Mouse (Mus musculus) left cerebral cortex, adult 9 months (tissue): ENCODE data around the gene Zscan26.
"Not testable (repeated sequence)": the region's sequence is repeated elsewhere in the genome, so short reads cannot be mapped to it uniquely, and the experiment has no call there.

Experiments used
- DNase-seq, 2 experiments: peaks; one replicate each; pipeline ENCODE4 v3.0.0; 2022; ENCODE audit warnings: low spot score in 2 of 2

Zscan26 gene

DNA sequence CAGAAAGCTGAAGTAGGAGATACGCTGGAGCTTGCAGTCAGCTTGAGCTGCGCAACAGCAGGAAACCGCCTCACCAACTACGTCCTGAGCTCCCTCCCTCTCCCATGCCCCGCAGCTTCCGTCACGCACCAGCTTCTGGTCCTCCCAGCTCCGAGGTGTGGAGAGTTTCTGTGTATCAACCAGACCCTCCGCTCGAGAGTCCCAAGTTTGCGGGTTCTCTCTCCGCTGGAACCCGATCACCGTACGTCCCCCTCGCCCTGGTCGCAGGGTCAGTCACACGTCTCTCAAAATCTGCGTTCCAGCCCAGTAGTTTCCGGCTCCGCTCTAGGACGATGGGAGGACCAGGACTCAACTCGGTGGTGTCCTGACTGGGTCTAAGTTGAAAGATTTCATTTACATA is at the start of gene Zscan26:
Gene Zscan26 (minus strand): TSS at position 282 of the 400 bp plus-strand sequence.
- DNase-seq, result peak; percentile 35 to 86

- no peak for DNase-seq
Observed at GRCm38 (mm10) chr13:21502296-21502695, 48.8 kb upstream of the Zscan26 start.

GRCm38 (mm10) chr13:21501182-21501581 is 47.7 kb upstream of the Zscan26 start, which contains the start of gene Gm11273:
TSS of gene Gm11273 (minus strand) at chr13:21501418.
- not testable (repeated sequence) for DNase-seq

- DNase-seq, result no peak
Observed at GRCm38 (mm10) chr13:21495080-21495479, 41.5 kb upstream of the Zscan26 start, which contains the start of gene AK157302. TSS of gene AK157302 (plus strand) at chr13:21495223.

DNA sequence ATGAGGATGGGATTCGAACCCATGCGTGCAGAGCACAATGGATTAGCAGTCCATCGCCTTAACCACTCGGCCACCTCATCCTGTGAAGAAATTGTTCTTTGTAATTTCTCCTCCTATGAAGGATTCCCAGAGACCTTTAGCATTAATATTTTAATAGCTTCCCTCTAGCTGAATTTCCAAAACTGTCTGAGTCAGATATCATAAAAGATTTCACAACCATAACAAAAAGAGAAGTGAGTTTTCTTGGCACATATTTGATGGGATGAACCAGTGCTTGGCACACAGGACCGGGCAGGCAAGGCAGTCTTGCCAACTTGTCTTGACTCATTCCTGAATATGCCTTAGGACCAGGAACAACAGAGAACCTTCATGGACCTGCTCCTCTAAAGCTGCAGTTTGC is 39.3 kb upstream of the Zscan26 start:
- no peak for DNase-seq

DNA sequence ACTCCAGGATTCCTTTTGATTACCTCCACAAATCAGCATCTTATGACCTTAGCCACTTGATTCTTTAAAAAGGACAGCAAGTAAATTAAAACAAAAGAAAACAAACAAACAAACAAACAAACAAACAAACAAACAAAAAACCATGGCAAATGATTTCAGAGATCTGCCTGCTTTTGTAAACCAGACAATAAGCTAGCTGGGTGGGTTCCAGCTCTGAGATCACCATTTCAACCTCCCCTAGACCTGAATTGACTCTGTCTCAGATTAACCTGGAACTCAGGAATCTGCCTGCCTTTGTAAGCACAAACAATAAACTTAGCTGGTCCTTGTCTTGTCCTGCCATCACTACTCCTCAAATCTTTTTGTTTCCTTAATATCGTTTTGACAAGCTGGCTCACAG is 33.4 kb upstream of the Zscan26 start:
- no peak for DNase-seq

- peak; percentile 51 to 86 for DNase-seq
Observed at GRCm38 (mm10) chr13:21478759-21479670, 25.5 kb upstream of the Zscan26 start, which contains the start of the genes Zkscan4 and Gm10065. TSS of gene Zkscan4 (plus strand) at chr13:21478907. TSS of gene Gm10065 (minus strand) at chr13:21479441.

GRCm38 (mm10) chr13:21472427-21472826 is 18.9 kb upstream of the Zscan26 start:
- DNase-seq, result no peak

DNA sequence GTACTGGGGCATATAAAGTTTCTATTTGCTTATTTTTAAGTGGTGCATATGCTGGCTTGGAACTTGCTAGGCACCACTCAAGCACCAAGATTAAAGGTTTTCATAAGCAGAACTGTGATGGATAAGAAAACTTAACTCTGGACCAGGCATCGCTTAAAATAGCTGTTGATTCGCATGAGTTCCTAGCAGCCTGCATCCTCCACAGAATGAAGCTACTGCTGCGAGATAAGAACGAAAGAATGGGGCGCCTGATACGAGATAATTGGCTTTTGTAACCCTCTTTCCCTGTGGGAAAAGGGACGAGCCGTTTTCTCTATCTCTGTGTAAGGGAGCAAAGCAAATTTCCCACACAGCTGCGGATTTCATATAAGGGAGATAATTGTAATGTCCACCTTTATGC is 15.6 kb upstream of the Zscan26 start:
- no peak for DNase-seq

DNA sequence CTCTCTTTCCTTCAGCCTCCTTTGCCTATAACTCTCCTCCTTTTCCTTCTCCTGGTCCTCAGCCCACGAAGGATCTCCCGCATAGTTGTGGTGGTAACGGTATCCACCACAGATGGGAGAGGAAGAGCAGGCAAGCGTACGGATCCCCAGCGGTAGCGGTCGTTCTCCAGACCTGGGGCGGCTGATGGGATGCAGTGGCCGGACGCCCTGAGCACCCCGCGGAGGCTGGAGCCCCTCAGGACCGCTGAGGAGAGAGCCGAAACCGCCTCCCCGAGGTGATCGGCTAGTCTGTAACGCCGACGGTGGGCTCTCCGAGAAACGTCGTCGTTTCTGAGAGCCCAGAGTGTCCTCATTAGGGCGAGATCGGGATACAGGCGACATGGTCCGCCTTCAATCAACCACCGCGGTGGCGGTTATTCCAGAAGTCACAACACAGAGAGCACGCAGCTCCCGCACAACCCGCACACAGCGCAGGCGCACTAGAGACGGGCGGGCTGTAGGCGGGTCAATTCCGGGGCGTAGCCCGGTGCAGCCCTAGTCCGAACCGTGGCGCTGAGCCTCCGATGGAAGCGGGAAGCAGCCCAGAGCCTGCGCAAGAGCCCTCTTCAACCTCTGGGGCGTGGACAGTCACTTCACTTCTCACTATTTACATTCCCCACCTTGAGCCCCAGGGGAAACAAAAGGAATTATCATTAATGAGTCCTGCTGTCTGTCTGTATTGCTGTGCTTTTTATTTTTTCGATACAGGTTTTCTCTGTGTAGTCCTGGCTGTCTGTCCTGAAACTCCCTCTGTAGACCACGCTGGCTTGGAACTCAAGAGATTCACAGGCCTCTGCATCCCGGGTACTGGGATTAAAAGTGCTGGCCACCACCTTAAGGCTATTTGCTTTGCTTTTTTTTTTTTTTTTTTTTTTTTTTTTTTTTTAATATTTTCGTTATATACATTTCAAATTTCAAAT is 14.8 kb upstream of the Zscan26 start, which contains the start of gene Nkapl:
Gene Nkapl (minus strand): TSS at position 449 of the 959 bp plus-strand sequence.
- DNase-seq, result peak; percentile 20 to 74

DNA sequence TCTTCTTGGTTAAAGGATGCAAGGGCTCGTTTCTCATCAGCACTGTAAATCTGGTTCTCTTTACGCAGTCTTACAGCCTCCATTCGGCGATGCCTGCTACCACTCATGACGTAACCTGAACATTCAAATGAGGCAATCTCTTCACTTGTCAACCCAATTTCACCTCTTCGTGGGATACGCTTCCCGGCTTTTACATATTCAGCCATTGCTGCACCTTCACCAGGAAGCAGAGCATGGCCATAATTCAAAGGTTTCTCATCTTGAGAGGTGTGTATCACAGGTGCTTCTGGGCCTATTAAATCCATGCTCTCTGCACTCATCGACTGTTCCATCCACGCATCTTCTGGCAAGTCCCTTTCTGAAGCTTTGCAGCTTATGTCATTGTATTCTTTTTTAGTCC is 13.8 kb upstream of the Zscan26 start:
- no peak for DNase-seq

DNA sequence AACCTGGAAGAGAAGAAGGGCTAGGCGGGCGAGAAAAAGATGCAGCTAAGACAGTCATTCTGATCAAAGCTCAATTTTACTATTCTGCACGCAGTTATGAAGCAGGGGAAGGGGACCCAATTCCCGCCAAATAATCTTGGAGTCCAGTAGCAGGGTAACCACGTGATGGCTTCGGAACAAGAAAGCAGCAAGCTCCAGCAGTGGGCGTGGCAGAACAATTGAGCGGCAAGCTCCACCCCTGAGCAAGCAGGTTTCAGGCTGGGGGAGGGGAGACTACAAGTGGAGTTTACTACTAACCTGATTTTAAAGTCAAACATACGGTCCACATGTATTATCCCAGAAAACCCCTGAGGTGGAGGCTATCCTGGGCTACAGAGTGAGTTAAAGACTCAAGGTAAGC is 9.0 kb upstream of the Zscan26 start:
- DNase-seq, result not testable (repeated sequence)

GRCm38 (mm10) chr13:21456347-21456746 is 2.8 kb upstream of the Zscan26 start:
- DNase-seq, result no peak

- DNase-seq, result no peak
Observed at GRCm38 (mm10) chr13:21454133-21454532, 603 bp upstream of the Zscan26 start.

- DNase-seq, result no peak
Observed at GRCm38 (mm10) chr13:21453042-21453441, 488 bp downstream of the Zscan26 start.

GRCm38 (mm10) chr13:21447856-21448614 is 5.5 kb downstream of the Zscan26 start:
- DNase-seq, result no peak

DNA sequence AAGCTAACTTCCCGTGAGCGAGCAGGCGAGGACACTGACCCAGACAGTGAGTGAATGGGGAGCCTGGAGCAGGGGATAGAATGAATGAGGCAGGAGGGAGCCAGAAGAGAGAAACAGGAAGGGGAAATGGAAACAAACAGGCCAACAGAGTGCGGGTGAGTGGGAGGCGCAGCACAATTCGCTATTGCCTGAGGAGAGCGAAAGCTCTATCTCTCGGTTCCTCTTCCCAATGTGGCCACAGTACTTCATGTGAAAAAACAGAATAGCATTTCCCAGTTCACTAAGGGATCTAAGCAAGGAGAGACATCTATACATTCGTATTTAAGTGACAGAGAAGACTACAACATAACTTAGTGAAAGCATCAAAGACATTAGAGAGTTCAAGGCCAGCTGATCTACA is 6.7 kb downstream of the Zscan26 start:
- DNase-seq, result no peak

- DNase-seq, result no peak
Observed at GRCm38 (mm10) chr13:21441207-21441572, 12.3 kb downstream of the Zscan26 start.

DNA sequence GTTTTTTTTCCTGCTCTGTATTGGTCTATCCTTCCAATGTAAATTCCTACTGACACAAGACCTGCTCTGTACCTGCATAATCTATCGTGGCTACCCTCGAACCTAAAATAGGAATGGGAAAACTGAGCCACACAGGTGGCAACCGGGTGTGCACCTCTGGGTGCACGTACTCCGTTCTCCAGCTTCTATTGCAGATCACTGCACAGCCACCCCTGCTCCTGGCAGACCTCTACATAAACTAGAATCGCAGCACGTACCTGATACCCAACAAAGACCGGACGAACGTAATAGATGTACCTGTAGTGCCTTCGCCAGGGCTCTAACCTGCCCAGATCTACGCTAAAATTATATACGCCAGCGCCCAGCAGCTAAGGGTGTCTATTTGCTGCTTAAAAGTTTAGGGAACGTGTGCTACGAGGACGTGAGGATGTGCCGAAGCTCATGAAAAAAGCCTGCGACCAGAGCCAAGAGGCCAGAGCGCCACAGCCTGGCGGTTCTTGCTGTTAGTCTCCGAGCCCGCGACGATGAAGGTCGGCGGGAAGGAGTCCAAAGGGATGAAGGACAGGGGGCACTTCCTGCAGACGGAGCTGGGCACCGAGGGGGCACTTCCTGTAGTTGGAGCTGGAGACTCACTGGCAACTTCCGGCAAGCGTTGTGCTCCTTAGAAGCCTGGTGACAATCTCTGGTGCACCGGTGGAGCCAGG is 12.9 kb downstream of the Zscan26 start, which contains the start of gene Pgbd1:
Gene Pgbd1 (minus strand): TSS at position 556 of the 704 bp plus-strand sequence.
- DNase-seq, result peak; percentile 50 to 68

- DNase-seq, result no peak
Observed at GRCm38 (mm10) chr13:21435476-21435875, 18.1 kb downstream of the Zscan26 start.
